Mouse (Mus musculus): ENCODE measurements around the gene Pdzd2.

- no peak for TF ChIP-seq GATA1 (IDR thresholded peaks at IDR 0.05; ENCODE audit: borderline replicate concordance, low read length)
- TF ChIP-seq FLI1 (IDR thresholded peaks at IDR 0.05; ENCODE audit: low read length): no peak
These were observed 419.8 kb downstream of the Pdzd2 start for GRCm38 (mm10) chr15:12319889-12320288.

Data from megakaryocyte, embryonic 14.5 days (primary cell).